Mouse (Mus musculus): ENCODE results near the gene Gm29289. TPM values are rescaled to one million over a fixed set of nuclear protein-coding genes. Genes with fewer than 3 reads are reported as not detected.

Gm29289 gene
- total RNA-seq (2023), result not detected

GRCm38 (mm10) chrY:2932282-2932681 is at the start of gene Gm29289:
Gene Gm29289, plus strand, starts transcription at chrY:2932582.

GRCm38 (mm10) chrY:2900689-2901088 is 31.7 kb upstream of the Gm29289 start, which contains the start of gene Gm10352:
Gene Gm10352, plus strand, starts transcription at chrY:2900989.

Other genes starting within 250 kb of the Gm29289 start
- gene H2al2b, start 211.9 kb upstream of the Gm29289 start, total RNA-seq (2023), result not detected
- not detected for gene Gm4064, start 136.4 kb upstream of the Gm29289 start, total RNA-seq (2023)
- not detected for gene Rbmy, start 101.9 kb upstream of the Gm29289 start, total RNA-seq (2023)
- not detected for gene Gm10256, start 101.9 kb upstream of the Gm29289 start, total RNA-seq (2023)
- not detected for gene Gm10352, start 31.6 kb upstream of the Gm29289 start, total RNA-seq (2023)